8 mouse cellular contexts compared by ENCODE assay signal in the genomic region with DNA sequence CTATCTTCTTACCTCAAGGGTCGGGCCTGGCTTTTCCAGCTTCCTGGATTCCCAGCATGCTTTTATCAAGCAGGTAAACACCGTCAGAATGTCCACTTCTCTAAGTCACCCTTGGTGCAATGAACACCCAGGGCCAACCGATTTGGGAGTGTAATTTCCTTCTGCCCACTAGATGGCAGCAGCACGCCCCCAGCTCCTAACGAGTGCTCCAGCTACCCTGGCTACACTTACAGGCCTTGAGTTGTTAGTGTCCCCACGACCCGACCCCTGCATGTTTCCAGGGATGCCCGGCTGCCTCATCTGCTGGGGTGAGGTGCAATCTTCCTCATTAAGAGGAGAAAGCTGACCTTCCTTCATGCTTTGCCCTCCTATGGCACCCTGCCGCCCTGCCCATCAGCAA. TPM values are rescaled to one million over a fixed set of nuclear protein-coding genes. Genes with fewer than 3 reads are reported as not detected.
DNase-seq lines count a peak whose midpoint lies in the region; ATAC-seq and TF ChIP-seq lines count a peak whose summit lies in the region.

No protein-coding gene starts in this region.

- H3K4me2 ChIP-seq in hindbrain, embryonic 14.5 days (replicated peaks) = no peak overlapping the region
- H3K4me2 ChIP-seq in hindbrain, embryonic 16.5 days (ENCODE audit: low read length) = no peak overlapping the region
- H3K4me2 ChIP-seq in kidney, embryonic 15.5 days = no peak overlapping the region

- no peaks in the 10 kb centered on the region for H3K36me3 ChIP-seq in hindbrain, embryonic 14.5 days (replicated peaks; ENCODE audit: control insufficient read depth, insufficient read depth)
- no peaks in the 10 kb centered on the region for H3K36me3 ChIP-seq in hindbrain, embryonic 16.5 days (ENCODE audit: control insufficient read depth, insufficient read depth, low read length)
- H3K36me3 ChIP-seq in kidney, embryonic 15.5 days = no peaks in the 10 kb centered on the region

- no peak overlapping the region for H3K4me3 ChIP-seq in hindbrain, embryonic 14.5 days (replicated peaks; ENCODE audit: low read length)
- H3K4me3 ChIP-seq in hindbrain, embryonic 16.5 days (ENCODE audit: low read length) = no peak overlapping the region
- H3K4me3 ChIP-seq in embryonic fibroblast, embryonic 13.5 days (ENCODE audit: insufficient read depth, low read length) = no peak overlapping the region
- H3K4me3 ChIP-seq in kidney, embryonic 15.5 days (replicated peaks) = no peak overlapping the region

- no peaks in the 10 kb centered on the region for H3K9me3 ChIP-seq in hindbrain, embryonic 14.5 days (ENCODE audit: control insufficient read depth, low read length)
- no peaks in the 10 kb centered on the region for H3K9me3 ChIP-seq in hindbrain, embryonic 16.5 days (ENCODE audit: control insufficient read depth, low read length)
- H3K9me3 ChIP-seq in kidney, embryonic 15.5 days (replicated peaks) = no peaks in the 10 kb centered on the region

- peak; percentile 78 for DNase-seq in hindbrain, embryonic 14.5 days (ENCODE audit: low spot score)
- DNase-seq in adrenal gland, postnatal 36 days = peak; percentile 47 to 59
- DNase-seq in thymus, postnatal 0 days (ENCODE audit: low spot score) = peak; percentile 74

- H3K27ac ChIP-seq in hindbrain, embryonic 14.5 days = no peak overlapping the region
- no peak overlapping the region for H3K27ac ChIP-seq in hindbrain, embryonic 16.5 days (ENCODE audit: low read depth, low read length)
- H3K27ac ChIP-seq in embryonic fibroblast, embryonic 13.5 days (ENCODE audit: insufficient read depth, low read length) = no peak overlapping the region
- H3K27ac ChIP-seq in kidney, embryonic 15.5 days = no peak overlapping the region

- 18% methylated on average over 9 of the region's 9 CpGs for WGBS in hindbrain, embryonic 14.5 days
- WGBS in hindbrain, embryonic 16.5 days = 14% methylated on average over 9 of the region's 9 CpGs
- 13% methylated on average over 9 of the region's 9 CpGs for WGBS in kidney, embryonic 15.5 days

- peak; percentile 91 for TF ChIP-seq CTCF in embryonic fibroblast, embryonic 13.5 days (IDR thresholded peaks at IDR 0.05; ENCODE audit: borderline replicate concordance, insufficient read depth, low read length)

- no peak for TF ChIP-seq POLR2A in embryonic fibroblast, embryonic 13.5 days (IDR thresholded peaks at IDR 0.05; ENCODE audit: low read depth, low read length)

- H3K9ac ChIP-seq in hindbrain, embryonic 14.5 days = no peak overlapping the region
- no peak overlapping the region for H3K9ac ChIP-seq in hindbrain, embryonic 16.5 days (ENCODE audit: low read depth, low read length)
- no peak overlapping the region for H3K9ac ChIP-seq in kidney, embryonic 15.5 days

- no peaks in the 10 kb centered on the region for H3K4me1 ChIP-seq in hindbrain, embryonic 14.5 days (replicated peaks; ENCODE audit: control insufficient read depth, insufficient read depth, low read length)
- peaks cover 4% of the 10 kb centered on the region for H3K4me1 ChIP-seq in hindbrain, embryonic 16.5 days (ENCODE audit: control insufficient read depth, insufficient read depth, low read depth, low read length)
- H3K4me1 ChIP-seq in embryonic fibroblast, embryonic 13.5 days (ENCODE audit: control insufficient read depth, insufficient read depth, low read length) = no peaks in the 10 kb centered on the region
- H3K4me1 ChIP-seq in kidney, embryonic 15.5 days = peaks cover 10% of the 10 kb centered on the region

- ATAC-seq in hindbrain, embryonic 14.5 days (ENCODE audit: low FRiP score) = no peak; the same call in 1 of the 2 replicates
- no peak; the same call in 1 of the 2 replicates for ATAC-seq in hindbrain, embryonic 16.5 days
- ATAC-seq in CD4-positive, CD25-positive, alpha-beta regulatory T cell, adult 4 months = peak; percentile 62
- peak; percentile 43; the same call in 1 of the 2 replicates for ATAC-seq in kidney, embryonic 15.5 days (replicated peaks; ENCODE audit: low FRiP score)
- peak; percentile 97 for ATAC-seq in megakaryocyte progenitor cell, adult 5-6 weeks (replicated peaks; ENCODE audit: poor library complexity)

- H3K27me3 ChIP-seq in hindbrain, embryonic 14.5 days (ENCODE audit: control insufficient read depth, insufficient read depth, low read length) = no peaks in the 10 kb centered on the region
- H3K27me3 ChIP-seq in hindbrain, embryonic 16.5 days (replicated peaks; ENCODE audit: control insufficient read depth, insufficient read depth, low read length) = no peaks in the 10 kb centered on the region
- peaks cover 8% of the 10 kb centered on the region; the same call in 1 of the 2 replicates for H3K27me3 ChIP-seq in kidney, embryonic 15.5 days

RNA-seq across cellular contexts. Expression of gene Zfp64, which starts 51.2 kb away (rescaled TPM):
- polyA plus RNA-seq in hindbrain, embryonic 14.5 days (2014; fragmentation: Nextera tagmentation; extraction: Ambion mirVana) = 27.3 and 29.7 TPM in 2 replicates
- polyA plus RNA-seq in hindbrain, embryonic 16.5 days (2015; fragmentation: Nextera tagmentation; extraction: Ambion mirVana) = 30.8 and 35.0 TPM in 2 replicates
- 10 to 100 TPM; 26.5 to 40.1 TPM for polyA plus RNA-seq in CD4-positive, CD25-positive, alpha-beta regulatory T cell, adult 4 months (2017; shearing (Covaris generic))
- 10 to 100 TPM; 16.9 to 18.4 TPM for total RNA-seq in adrenal gland, postnatal 36 days (2021)
- 14.7 and 23.1 TPM in 2 replicates for polyA plus RNA-seq in embryonic fibroblast, embryonic 13.5 days (2011; ENCODE audit: insufficient read length, low read depth, missing spikeins)
- 26.4 and 27.8 TPM in 2 replicates for polyA plus RNA-seq in kidney, embryonic 15.5 days (2015; fragmentation: Nextera tagmentation; extraction: Ambion mirVana)
- 14.7 and 19.0 TPM in 2 replicates for total RNA-seq in megakaryocyte progenitor cell, adult 5-6 weeks (2015)
- 32.4 and 33.5 TPM in 2 replicates for total RNA-seq in megakaryocyte progenitor cell, adult 5-6 weeks (2017)
- polyA plus RNA-seq in thymus, postnatal 0 days (2015; fragmentation: Nextera tagmentation; extraction: Ambion mirVana) = 33.8 and 35.0 TPM in 2 replicates

Comparison
In these comparisons a context has a peak if more than half of its experiments do, and no peak if none do; other contexts are left out.
1. ATAC-seq: peak in CD4-positive, CD25-positive, alpha-beta regulatory T cell, adult 4 months (single experiment), kidney, embryonic 15.5 days (single experiment) and megakaryocyte progenitor cell, adult 5-6 weeks (single experiment); none in hindbrain, embryonic 14.5 days (single experiment) and hindbrain, embryonic 16.5 days (single experiment).
2. Peak in every context shown above with its lines, with median percentiles within 50 percentile points of each other: DNase-seq.